ENCODE assay signal across 14 mouse cellular contexts in the genomic region with DNA sequence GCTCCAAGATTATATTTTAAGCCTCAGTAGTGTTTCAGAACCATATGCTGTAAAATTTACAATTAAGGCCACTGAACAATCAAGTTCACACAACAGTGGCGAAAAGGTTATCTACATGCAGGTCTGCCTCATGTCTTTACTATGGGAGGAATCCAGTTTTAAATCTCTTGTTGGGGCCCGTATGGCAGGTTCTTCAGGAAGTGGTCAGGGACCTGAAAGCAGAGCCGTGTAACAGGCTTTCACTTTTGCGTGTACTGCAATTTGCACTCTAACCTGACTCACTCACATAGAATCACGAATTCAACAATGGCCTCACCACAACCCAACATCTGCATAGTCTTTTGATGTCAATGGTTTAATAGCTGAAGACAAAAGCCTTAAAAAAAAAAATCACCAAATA.
DNase-seq lines count a peak whose midpoint lies in the region; ATAC-seq and TF ChIP-seq lines count a peak whose summit lies in the region.
"Had no signal": no experiment of that assay in that cellular context is flagged by ENCODE, and none has a peak within 500 bp of the region (broad histone marks: within the 10 kb centered on the region; RNA-seq: fewer than 3 reads in every experiment).

No protein-coding gene starts in this region.

- H3K36me3 ChIP-seq in lung, embryonic 15.5 days = no peaks in the 10 kb centered on the region
- peaks cover 26% of the 10 kb centered on the region for H3K36me3 ChIP-seq in C2C12 (ENCODE audit: control insufficient read depth, insufficient read depth)
- H3K36me3 ChIP-seq: embryonic facial prominence, embryonic 15.5 days; liver, embryonic 13.5 days; midbrain, embryonic 13.5 days had no signal

- peaks cover 77% of the 10 kb centered on the region for H3K79me2 ChIP-seq in C2C12 (ENCODE audit: control insufficient read depth, insufficient read depth)

- no peak overlapping the region for H3K4me3 ChIP-seq in lung, embryonic 15.5 days
- no peak overlapping the region for H3K4me3 ChIP-seq in C2C12 (ENCODE audit: insufficient read depth, poor library complexity, severe bottlenecking)
- H3K4me3 ChIP-seq in cortical plate, adult 2 months (ENCODE audit: insufficient read depth, low read length) = no peak overlapping the region
- H3K4me3 ChIP-seq: embryonic facial prominence, embryonic 15.5 days; liver, embryonic 13.5 days; midbrain, embryonic 13.5 days had no signal

- TF ChIP-seq POLR2A in cortical plate, adult 2 months (IDR thresholded peaks at IDR 0.05; ENCODE audit: extremely low read depth, insufficient read depth, low read length) = no peak

- no peak for TF ChIP-seq CTCF in C2C12 (IDR thresholded peaks at IDR 0.05; ENCODE audit: control insufficient read depth, insufficient read depth, insufficient read length)
- TF ChIP-seq CTCF in cortical plate, adult 2 months (IDR thresholded peaks at IDR 0.05; ENCODE audit: extremely low read depth, insufficient read depth, low read length) = no peak

- peaks cover 41% of the 10 kb centered on the region for H3K79me3 ChIP-seq in C2C12 (ENCODE audit: low read depth)

- H3K27ac ChIP-seq in lung, embryonic 15.5 days = 0 out of 2 replicates have a peak overlapping the region, but pooled peaks have one; percentile 24
- H3K27ac ChIP-seq in cortical plate, adult 2 months (ENCODE audit: insufficient read depth, low read length) = peak overlapping the region; percentile 17; the same call in 1 of the 2 replicates
- H3K27ac ChIP-seq: embryonic facial prominence, embryonic 15.5 days; liver, embryonic 13.5 days; midbrain, embryonic 13.5 days had no signal

- no peak for ATAC-seq in lung, embryonic 15.5 days (ENCODE audit: borderline replicate concordance, extremely low read depth, low FRiP score, low TSS enrichment)
- ATAC-seq: intestine, postnatal 0 days; midbrain, embryonic 13.5 days had no signal

- no peak overlapping the region for H3ac ChIP-seq in C2C12 (ENCODE audit: control insufficient read depth, insufficient read length, low read depth)

- no peak for DNase-seq in lung, postnatal 25 days (ENCODE audit: low spot score)
- peak; percentile 35 to 52 for DNase-seq in natural killer cell, adult 2 months (ENCODE audit: low spot score in 2 of 2)
- no peak for DNase-seq in testis, postnatal 14 days (ENCODE audit: low spot score)
- no peak for DNase-seq in cerebellum, postnatal 36 days
- DNase-seq in neural tube, embryonic 10.5 days (ENCODE audit: extremely low spot score, low spot score) = no peak
- DNase-seq: heart, postnatal 4 days; liver, embryonic 13.5 days; right cerebral cortex, postnatal 14 days had no signal

- no peak overlapping the region for H3K4me2 ChIP-seq in lung, embryonic 15.5 days
- H3K4me2 ChIP-seq: embryonic facial prominence, embryonic 15.5 days; liver, embryonic 13.5 days; midbrain, embryonic 13.5 days had no signal

- no peaks in the 10 kb centered on the region for H3K4me1 ChIP-seq in lung, embryonic 15.5 days
- H3K4me1 ChIP-seq in cortical plate, adult 2 months (ENCODE audit: control insufficient read depth, insufficient read depth, low read length) = no peaks in the 10 kb centered on the region; the same call in 1 of the 2 replicates
- H3K4me1 ChIP-seq: embryonic facial prominence, embryonic 15.5 days; liver, embryonic 13.5 days; midbrain, embryonic 13.5 days had no signal

- H3K9ac ChIP-seq in lung, embryonic 15.5 days = no peak overlapping the region
- H3K9ac ChIP-seq: embryonic facial prominence, embryonic 15.5 days; liver, embryonic 13.5 days; midbrain, embryonic 13.5 days had no signal

- no peaks in the 10 kb centered on the region for H3K9me3 ChIP-seq in lung, embryonic 15.5 days
- H3K9me3 ChIP-seq: embryonic facial prominence, embryonic 15.5 days; liver, embryonic 13.5 days; midbrain, embryonic 13.5 days had no signal

- 53% methylated on average over 5 of the region's 5 CpGs for WGBS in lung, embryonic 15.5 days

- H3K27me3 ChIP-seq in lung, embryonic 15.5 days = no peaks in the 10 kb centered on the region
- H3K27me3 ChIP-seq in C2C12 (ENCODE audit: control insufficient read depth, insufficient read depth, insufficient read length) = no peaks in the 10 kb centered on the region
- H3K27me3 ChIP-seq: embryonic facial prominence, embryonic 15.5 days; liver, embryonic 13.5 days; midbrain, embryonic 13.5 days had no signal

TF ChIP-seq in C2C12, 6 proteins besides CTCF, POLR2A, EP300 and RAD21:
- TF ChIP-seq MYOD1 (IDR thresholded peaks at IDR 0.05; ENCODE audit: control insufficient read depth, insufficient read length, low read depth) = peak; percentile 43
- TF ChIP-seq MYOG (IDR thresholded peaks at IDR 0.05; ENCODE audit: control insufficient read depth, extremely low read depth, insufficient read length) = no peak

Comparison
In these comparisons a context has a peak if more than half of its experiments do, and no peak if none do; other contexts are left out.
1. DNase-seq: peak in natural killer cell, adult 2 months (2 of 2); none in lung, postnatal 25 days (single experiment), testis, postnatal 14 days (single experiment), cerebellum, postnatal 36 days (0 of 2) and neural tube, embryonic 10.5 days (single experiment).